Mouse (Mus musculus) heart, adult 9 months (tissue): ENCODE results near the gene Dpyd.

ENCODE experiments used
- DNase-seq, 2 experiments: peaks; one replicate each; pipeline ENCODE4 v3.0.0; 2022; ENCODE audit warnings: low spot score in 2 of 2

The Dpyd gene

GRCm38 (mm10) chr3:119095223-119095886 is 533.4 kb downstream of the Dpyd start:
- DNase-seq: no peak

- no peak for DNase-seq
Observed at GRCm38 (mm10) chr3:119126003-119126402, 564.1 kb downstream of the Dpyd start.

GRCm38 (mm10) chr3:119128076-119128475 is 566.1 kb downstream of the Dpyd start:
- no peak for DNase-seq

GRCm38 (mm10) chr3:119143034-119143433 is 581.1 kb downstream of the Dpyd start:
- no peak for DNase-seq

GRCm38 (mm10) chr3:119144788-119145187 is 582.9 kb downstream of the Dpyd start:
- DNase-seq: no peak

GRCm38 (mm10) chr3:119154604-119155444 is 592.9 kb downstream of the Dpyd start:
- no peak for DNase-seq

GRCm38 (mm10) chr3:119158670-119159069 is 596.7 kb downstream of the Dpyd start:
- DNase-seq: no peak

- no peak for DNase-seq
Observed at GRCm38 (mm10) chr3:119165691-119166090, 603.8 kb downstream of the Dpyd start.

GRCm38 (mm10) chr3:119168166-119168565 is 606.2 kb downstream of the Dpyd start:
- DNase-seq: no peak

GRCm38 (mm10) chr3:119168661-119169060 is 606.7 kb downstream of the Dpyd start:
- DNase-seq: no peak

- DNase-seq: no peak
Observed at GRCm38 (mm10) chr3:119183261-119183660, 621.3 kb downstream of the Dpyd start.

- no peak for DNase-seq
Observed at GRCm38 (mm10) chr3:119194071-119194470, 632.1 kb downstream of the Dpyd start.

GRCm38 (mm10) chr3:119195613-119196012 is 633.7 kb downstream of the Dpyd start:
- DNase-seq: no peak

GRCm38 (mm10) chr3:119220763-119221412 is 659.0 kb downstream of the Dpyd start:
- DNase-seq: no peak

- DNase-seq: no peak
Observed at GRCm38 (mm10) chr3:119243181-119243580, 681.3 kb downstream of the Dpyd start.

- DNase-seq: no peak
Observed at GRCm38 (mm10) chr3:119256516-119256915, 694.6 kb downstream of the Dpyd start.

- no peak for DNase-seq
Observed at GRCm38 (mm10) chr3:119275241-119275640, 713.3 kb downstream of the Dpyd start.

GRCm38 (mm10) chr3:119280671-119281070 is 718.7 kb downstream of the Dpyd start:
- no peak for DNase-seq

GRCm38 (mm10) chr3:119314693-119315092 is 752.8 kb downstream of the Dpyd start:
- no peak for DNase-seq

GRCm38 (mm10) chr3:119329063-119329462 is 767.1 kb downstream of the Dpyd start:
- DNase-seq: no peak

- DNase-seq: no peak
Observed at GRCm38 (mm10) chr3:119333335-119334305, 771.7 kb downstream of the Dpyd start.
